Mouse (Mus musculus): ENCODE measurements at regions not wholly inside any gene's neighbourhood (a gene's known extent, or its start where the extent isn't known, plus 50 kb on each side); places are given as distances from the start of the nearest gene placed in this dataset.

- TF ChIP-seq EP300 (IDR thresholded peaks at IDR 0.05; ENCODE audit: low read depth) (no peak), CTCF (IDR thresholded peaks at IDR 0.05; ENCODE audit: low read depth) (no peak)
These were observed 226.7 kb downstream of the Ankrd16 start for GRCm38 (mm10) chr2:12004330-12004729.

Data from liver, postnatal 0 days (tissue).